Mouse (Mus musculus) 3134 (cell line): Measurements from ENCODE around the gene Magi3.

Experiments used
- DNase-seq: peaks from one replicate; pipeline ENCODE4 v3.0.0-alpha.2; 2011; ENCODE audit warnings: low spot score; ENCODE audit not compliant: insufficient read length; ENCODE audit errors: extremely low read depth

Magi3 gene

GRCm38 (mm10) chr3:104218926-104219325 is 1.2 kb downstream of the Magi3 start:
- peak; percentile 57 for DNase-seq

GRCm38 (mm10) chr3:104189823-104190222 is 30.4 kb downstream of the Magi3 start:
- no peak for DNase-seq

- no peak for DNase-seq
These were observed 30.9 kb downstream of the Magi3 start for GRCm38 (mm10) chr3:104189234-104189633.

- DNase-seq: peak; percentile 27
These were observed 35.9 kb downstream of the Magi3 start for GRCm38 (mm10) chr3:104184270-104184669.

- no peak for DNase-seq
These were observed 36.5 kb downstream of the Magi3 start for GRCm38 (mm10) chr3:104183656-104184055.

- DNase-seq: no peak
These were observed 37.5 kb downstream of the Magi3 start for GRCm38 (mm10) chr3:104182711-104183110.

- no peak for DNase-seq
These were observed 58.8 kb downstream of the Magi3 start for GRCm38 (mm10) chr3:104161347-104161746.

- DNase-seq: no peak
These were observed 59.6 kb downstream of the Magi3 start for GRCm38 (mm10) chr3:104160603-104161002.

- DNase-seq: peak; percentile 12
These were observed 70.0 kb downstream of the Magi3 start for GRCm38 (mm10) chr3:104150146-104150545.

- no peak for DNase-seq
These were observed 77.8 kb downstream of the Magi3 start for GRCm38 (mm10) chr3:104142376-104142775.

- peak; percentile 3 for DNase-seq
These were observed 81.2 kb downstream of the Magi3 start for GRCm38 (mm10) chr3:104138953-104139450.

GRCm38 (mm10) chr3:104125628-104126027 is 94.5 kb downstream of the Magi3 start:
- no peak for DNase-seq

GRCm38 (mm10) chr3:104123846-104124245 is 96.3 kb downstream of the Magi3 start:
- DNase-seq: no peak

GRCm38 (mm10) chr3:104109478-104109877 is 110.7 kb downstream of the Magi3 start:
- DNase-seq: peak; percentile 22

- DNase-seq: peak; percentile 10
These were observed 115.2 kb downstream of the Magi3 start for GRCm38 (mm10) chr3:104104942-104105341.

GRCm38 (mm10) chr3:104101721-104102120 is 118.5 kb downstream of the Magi3 start:
- no peak for DNase-seq

GRCm38 (mm10) chr3:104101249-104101648 is 118.9 kb downstream of the Magi3 start:
- no peak for DNase-seq

- DNase-seq: no peak
These were observed 124.2 kb downstream of the Magi3 start for GRCm38 (mm10) chr3:104095936-104096335.

- no peak for DNase-seq
These were observed 125.5 kb downstream of the Magi3 start for GRCm38 (mm10) chr3:104094646-104095045.

- peak; percentile 54 for DNase-seq
These were observed 127.4 kb downstream of the Magi3 start for GRCm38 (mm10) chr3:104092759-104093158.

GRCm38 (mm10) chr3:104082031-104082430 is 138.1 kb downstream of the Magi3 start:
- no peak for DNase-seq

GRCm38 (mm10) chr3:104078725-104079124 is 141.4 kb downstream of the Magi3 start:
- DNase-seq: no peak

- no peak for DNase-seq
These were observed 150.8 kb downstream of the Magi3 start for GRCm38 (mm10) chr3:104069395-104069794.
